Mouse (Mus musculus): Measurements from ENCODE around the gene Tasp1.

GRCm38 (mm10) chr2:139966288-139966687, 100.3 kb downstream of the Tasp1 start:
- TF ChIP-seq CTCF (IDR thresholded peaks at IDR 0.05 in 2 of 3, conservative IDR thresholded peaks at IDR 0.05 in 1 of 3; ENCODE audit: control insufficient read depth in 1 of 3, insufficient read depth in 1 of 3, low read depth in 2 of 3, low read length in 3 of 3, poor library complexity in 1 of 3, severe bottlenecking in 1 of 3) (peak; percentile 6 to 72 (median 55); a peak in 4 of 6 replicates), POLR2A (IDR thresholded peaks at IDR 0.05; ENCODE audit: control insufficient read depth in 1 of 2, insufficient read depth in 1 of 2, low read depth in 1 of 2, low read length in 2 of 2, poor library complexity in 1 of 2) (no peak), USF1 (IDR thresholded peaks at IDR 0.05; ENCODE audit: low read depth, low read length) (no peak), TBP (IDR thresholded peaks at IDR 0.05; ENCODE audit: low read depth, low read length) (no peak), TAL1 (IDR thresholded peaks at IDR 0.05; ENCODE audit: low read length) (no peak)
